Mouse (Mus musculus): ENCODE measurements around the gene Patj.

- TF ChIP-seq KAT2A (conservative IDR thresholded peaks at IDR 0.05; ENCODE audit: low read depth, low read length) (no peak), MAX (IDR thresholded peaks at IDR 0.05; ENCODE audit: low read length) (no peak), CTCF (IDR thresholded peaks at IDR 0.05 in 2 of 3, conservative IDR thresholded peaks at IDR 0.05 in 1 of 3; ENCODE audit: control insufficient read depth in 1 of 3, insufficient read depth in 1 of 3, low read depth in 2 of 3, low read length in 3 of 3, poor library complexity in 1 of 3, severe bottlenecking in 1 of 3) (no peak), MXI1 (IDR thresholded peaks at IDR 0.05; ENCODE audit: low read depth, low read length) (no peak), USF2 (IDR thresholded peaks at IDR 0.05; ENCODE audit: borderline replicate concordance in 1 of 2, insufficient read depth in 1 of 2, low read depth in 1 of 2, low read length in 2 of 2) (no peak), POLR2A (IDR thresholded peaks at IDR 0.05; ENCODE audit: control insufficient read depth in 1 of 2, insufficient read depth in 1 of 2, low read depth in 1 of 2, low read length in 2 of 2, poor library complexity in 1 of 2) (no peak), MYB (IDR thresholded peaks at IDR 0.05; ENCODE audit: low read depth, low read length) (no peak), EP300 (IDR thresholded peaks at IDR 0.05; ENCODE audit: low read depth in 1 of 2, low read length in 2 of 2) (no peak), POLR2AphosphoS2 (IDR thresholded peaks at IDR 0.05; ENCODE audit: low read length) (no peak), POLR2AphosphoS5 (IDR thresholded peaks at IDR 0.05; ENCODE audit: borderline replicate concordance, low read depth, low read length) (no peak), RAD21 (IDR thresholded peaks at IDR 0.05; ENCODE audit: low read depth, low read length) (no peak)
These were observed 218.8 kb downstream of the Patj start for GRCm38 (mm10) chr4:98614395-98614794.
